Mouse (Mus musculus) stomach, embryonic 16.5 days (tissue): ENCODE measurements around the gene D17H6S53E. TPM values are rescaled to one million over a fixed set of nuclear protein-coding genes. Genes with fewer than 3 reads are reported as not detected.

Experiments used
- ATAC-seq: fragments of 200-750 bp; cut with Nextera tagmentation; 2 replicates; pipeline ENCODE4 v1.8.0; 2017; ENCODE audit warnings: moderate number of reproducible peaks, moderate TSS enrichment; ENCODE audit not compliant: insufficient read depth, low FRiP score
- H3K27ac ChIP-seq: fragments of 300-500 bp; sonication (generic); 2 replicates; pipeline ENCODE4 v1.5.1; 2014; ENCODE audit warnings: low read length
- H3K27me3 ChIP-seq: fragments of 300-500 bp; sonication (generic); 2 replicates; pipeline ENCODE4 v1.6.1; 2014; ENCODE audit warnings: low read length, control low read depth, mixed read lengths; ENCODE audit not compliant: control insufficient read depth, insufficient read depth
- H3K36me3 ChIP-seq: fragments of 300-500 bp; sonication (generic); 2 replicates; pipeline ENCODE4 v1.6.1; 2014; ENCODE audit warnings: low read length; ENCODE audit not compliant: control insufficient read depth, insufficient read depth
- H3K4me1 ChIP-seq: fragments of 300-500 bp; sonication (generic); 2 replicates; pipeline ENCODE4 v1.6.1; 2014; ENCODE audit warnings: low read length, control low read depth, mixed read lengths; ENCODE audit not compliant: control insufficient read depth, insufficient read depth
- H3K4me2 ChIP-seq: fragments of 300-500 bp; sonication (generic); 2 replicates; pipeline ENCODE4 v1.6.1; 2014; ENCODE audit warnings: low read depth, low read length, mixed read lengths
- H3K4me3 ChIP-seq: fragments of 300-500 bp; sonication (generic); replicated peaks from 2 replicates; pipeline ENCODE4 v1.5.1; 2014; ENCODE audit warnings: mild to moderate bottlenecking, low read length
- H3K9ac ChIP-seq: fragments of 300-500 bp; sonication (generic); 2 replicates; pipeline ENCODE4 v1.6.1; 2014; ENCODE audit warnings: low read length
- H3K9me3 ChIP-seq: fragments of 300-500 bp; sonication (generic); replicated peaks from 2 replicates; pipeline ENCODE4 v1.6.1; 2016; ENCODE audit warnings: low read length, control low read depth; ENCODE audit not compliant: control insufficient read depth
- WGBS: fragments of 180-500 bp; shearing (Covaris S2); extraction: QIAGEN DNeasy Blood & Tissue Kit; methylation state at CpG from one replicate; pipeline ENCODE4 v1.1.7; 2014; 5-methylcytosine and 5-hydroxymethylcytosine counted together
- polyA plus RNA-seq: library from polyadenylated mRNA; unstranded; fragments of >200 nt; fragmentation: Nextera tagmentation; extraction: Ambion mirVana; gene quantifications from 2 replicates; pipeline ENCODE4 v1.2.1, GENCODE M21; 2015

The D17H6S53E gene
- polyA plus RNA-seq, 1 experiment from 2014 or later = 11.7 TPM

GRCm38 (mm10) chr17:35166352-35167035 is 40.3 kb downstream of the D17H6S53E start:
- H3K4me1 ChIP-seq = peaks cover 25% of the 10 kb centered on the region
- no peak overlapping the region for H3K4me3 ChIP-seq
- no peaks in the 10 kb centered on the region for H3K9me3 ChIP-seq
- H3K4me2 ChIP-seq = peak overlapping the region; percentile 95
- no peak for ATAC-seq
- H3K9ac ChIP-seq = no peak overlapping the region
- 68% methylated on average over 8 of the region's 8 CpGs for WGBS
- 0 out of 2 replicates have a peak, but pooled peaks cover 3% of the 10 kb centered on the region for H3K36me3 ChIP-seq
- H3K27me3 ChIP-seq = no peaks in the 10 kb centered on the region
- 0 out of 2 replicates have a peak overlapping the region, but pooled peaks have one; percentile 96 for H3K27ac ChIP-seq

DNA sequence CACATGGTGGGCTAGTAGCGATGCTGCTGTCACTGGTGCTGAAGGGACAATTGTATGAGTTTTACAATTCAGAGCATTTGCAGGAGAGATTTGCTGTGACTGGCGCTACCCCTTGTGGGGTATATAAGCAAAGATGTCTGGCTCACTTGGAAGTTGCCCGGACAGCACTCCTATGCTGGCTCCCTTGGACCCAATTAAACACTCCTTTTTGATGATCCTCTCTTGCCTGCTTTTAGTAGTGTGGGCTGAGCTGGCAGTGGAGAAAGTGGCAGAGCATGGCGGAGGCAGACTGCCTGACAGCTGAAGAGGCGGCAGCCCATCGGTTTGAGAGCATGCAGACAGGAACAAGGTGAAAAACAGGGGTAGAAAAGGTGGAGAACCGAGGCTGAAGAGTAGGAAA is 41.6 kb downstream of the D17H6S53E start:
- Histone ChIP-seq H3K9ac (no peak overlapping the region), H3K4me2 (no peak overlapping the region)

DNA sequence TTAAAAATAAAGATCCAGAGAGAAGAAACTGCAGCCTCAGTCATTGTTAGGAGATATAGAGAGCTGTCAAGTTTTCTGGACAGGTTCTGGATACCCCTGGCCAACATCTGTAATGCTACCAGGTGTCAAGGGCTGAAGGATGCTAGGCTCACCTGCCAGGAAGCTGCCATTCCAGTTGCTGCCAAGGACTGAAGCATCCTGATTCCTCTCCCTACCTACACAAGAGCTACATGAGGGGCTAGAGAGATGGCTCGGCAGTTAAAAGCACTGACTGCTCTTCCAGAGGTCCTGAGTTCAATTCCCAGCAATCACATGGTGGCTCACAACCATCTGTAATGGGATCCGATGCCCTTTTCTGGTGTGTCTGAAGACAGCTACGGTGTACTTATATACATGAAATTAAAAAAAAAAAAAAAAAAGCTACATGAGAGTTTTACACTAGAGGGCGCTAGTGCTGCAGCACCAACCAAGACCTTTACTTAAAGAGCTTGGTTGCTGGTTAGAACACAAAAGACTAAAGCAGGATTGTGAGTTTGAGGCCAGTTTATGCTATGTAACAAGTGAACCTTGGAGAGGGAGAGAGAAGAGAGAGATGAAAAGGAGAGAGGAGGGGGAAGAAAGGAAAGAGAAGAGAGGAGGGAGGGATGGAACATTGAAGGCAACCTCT is 42.5 kb downstream of the D17H6S53E start:
- no peak for ATAC-seq
- Histone ChIP-seq H3K27ac (no peak overlapping the region), H3K9me3 (no peaks in the 10 kb centered on the region), H3K4me3 (no peak overlapping the region), H3K9ac (no peak overlapping the region), H3K4me1 (peaks cover 11% of the 10 kb centered on the region), H3K4me2 (no peak overlapping the region), H3K27me3 (no peaks in the 10 kb centered on the region), H3K36me3 (no peaks in the 10 kb centered on the region)
- 4% methylated on average over 4 of the region's 4 CpGs for WGBS

More for the DNA sequence above, 41.6 kb downstream of the D17H6S53E start:
- no peak overlapping the region for H3K27ac ChIP-seq
- peaks cover 16% of the 10 kb centered on the region for H3K4me1 ChIP-seq
- 84% methylated on average over 7 of the region's 7 CpGs for WGBS
- ATAC-seq = no peak
- no peak overlapping the region for H3K4me3 ChIP-seq
- H3K27me3 ChIP-seq = no peaks in the 10 kb centered on the region
- H3K9me3 ChIP-seq = no peaks in the 10 kb centered on the region
- H3K36me3 ChIP-seq = no peaks in the 10 kb centered on the region

GRCm38 (mm10) chr17:35172445-35173234 is 46.5 kb downstream of the D17H6S53E start:
- no peaks in the 10 kb centered on the region for H3K27me3 ChIP-seq
- no peak for ATAC-seq
- H3K4me2 ChIP-seq = no peak overlapping the region
- H3K27ac ChIP-seq = no peak overlapping the region
- no peak overlapping the region for H3K4me3 ChIP-seq
- no peak overlapping the region for H3K9ac ChIP-seq
- no peaks in the 10 kb centered on the region for H3K4me1 ChIP-seq
- H3K36me3 ChIP-seq = no peaks in the 10 kb centered on the region
- 61% methylated on average over 11 of the region's 11 CpGs for WGBS
- H3K9me3 ChIP-seq = no peaks in the 10 kb centered on the region

GRCm38 (mm10) chr17:35173329-35173728 is 47.2 kb downstream of the D17H6S53E start:
- no peaks in the 10 kb centered on the region for H3K4me1 ChIP-seq
- H3K9me3 ChIP-seq = no peaks in the 10 kb centered on the region
- H3K36me3 ChIP-seq = no peaks in the 10 kb centered on the region
- H3K4me3 ChIP-seq = no peak overlapping the region
- H3K4me2 ChIP-seq = no peak overlapping the region
- no peak for ATAC-seq
- no peak overlapping the region for H3K27ac ChIP-seq
- 77% methylated on average over 3 of the region's 3 CpGs for WGBS
- no peaks in the 10 kb centered on the region for H3K27me3 ChIP-seq
- H3K9ac ChIP-seq = no peak overlapping the region

- H3K4me2 ChIP-seq = no peak overlapping the region
- no peaks in the 10 kb centered on the region for H3K4me1 ChIP-seq
- H3K9ac ChIP-seq = no peak overlapping the region
- no peaks in the 10 kb centered on the region for H3K9me3 ChIP-seq
- H3K36me3 ChIP-seq = no peaks in the 10 kb centered on the region
- no peak overlapping the region for H3K4me3 ChIP-seq
- H3K27me3 ChIP-seq = no peaks in the 10 kb centered on the region
- ATAC-seq = no peak
- WGBS = 64% methylated on average over 8 of the region's 8 CpGs
- H3K27ac ChIP-seq = no peak overlapping the region
Observed at GRCm38 (mm10) chr17:35174201-35174977, 48.2 kb downstream of the D17H6S53E start.

- 69% methylated on average over 6 of the region's 6 CpGs for WGBS
Observed at GRCm38 (mm10) chr17:35175382-35175781, 49.2 kb downstream of the D17H6S53E start.

DNA sequence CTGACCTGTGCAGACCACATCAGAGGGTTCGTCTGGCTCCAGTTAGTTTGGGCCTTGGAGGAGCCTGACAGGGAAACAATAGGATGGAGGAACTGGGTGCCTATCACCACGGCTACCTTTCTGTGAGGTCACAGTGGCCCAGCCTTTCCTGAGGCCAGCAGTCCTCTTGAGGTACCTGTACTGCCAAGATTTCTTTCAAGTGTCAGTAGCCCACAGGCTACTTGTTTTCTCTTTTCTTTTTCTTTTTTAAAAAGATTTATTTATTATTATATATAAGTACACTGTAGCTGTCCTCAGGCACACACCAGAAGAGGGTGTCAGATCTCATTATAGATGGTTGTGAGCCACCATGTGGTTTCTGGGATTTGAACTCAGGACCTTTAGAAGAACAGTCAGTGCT is 49.8 kb downstream of the D17H6S53E start, which contains the start of gene Aif1:
Gene Aif1, minus strand, starts transcription at position 101 of the 400 bp plus-strand sequence.
- H3K36me3 ChIP-seq = no peaks in the 10 kb centered on the region
- H3K4me2 ChIP-seq = no peak within 1 kb of the TSS
- no peaks in the 10 kb centered on the region for H3K9me3 ChIP-seq
- H3K27me3 ChIP-seq = no peaks in the 10 kb centered on the region
- no peak within 1 kb of the TSS for H3K4me3 ChIP-seq
- H3K4me1 ChIP-seq = no peaks in the 10 kb centered on the region
- 0 out of 2 replicates have a peak within 1 kb of the TSS, but pooled peaks have one; percentile 9 for H3K9ac ChIP-seq
- no peak for ATAC-seq
- WGBS = 37% methylated on average over 2 of the region's 2 CpGs
- no peak within 1 kb of the TSS for H3K27ac ChIP-seq

More at GRCm38 (mm10) chr17:35175382-35175781, 49.2 kb downstream of the D17H6S53E start:
- Histone ChIP-seq H3K27me3 (no peaks in the 10 kb centered on the region), H3K4me3 (no peak overlapping the region), H3K27ac (no peak overlapping the region), H3K9me3 (no peaks in the 10 kb centered on the region), H3K4me2 (no peak overlapping the region), H3K4me1 (no peaks in the 10 kb centered on the region), H3K36me3 (no peaks in the 10 kb centered on the region), H3K9ac (no peak overlapping the region)
- no peak for ATAC-seq
